Mouse (Mus musculus) lung, postnatal 0 days (tissue): ENCODE results near the gene Gatad2a.

Experiments
- CTCF ChIP-seq: IDR thresholded peaks from 2 replicates; pipeline ENCODE4 v1.5.1; 2016; ENCODE audit warnings: antibody characterized with exemption, mild to moderate bottlenecking
- EP300 ChIP-seq: IDR thresholded peaks from 2 replicates; pipeline ENCODE4 v1.6.1; 2016; ENCODE audit warnings: antibody characterized with exemption, mild to moderate bottlenecking, control low read depth

DNA sequence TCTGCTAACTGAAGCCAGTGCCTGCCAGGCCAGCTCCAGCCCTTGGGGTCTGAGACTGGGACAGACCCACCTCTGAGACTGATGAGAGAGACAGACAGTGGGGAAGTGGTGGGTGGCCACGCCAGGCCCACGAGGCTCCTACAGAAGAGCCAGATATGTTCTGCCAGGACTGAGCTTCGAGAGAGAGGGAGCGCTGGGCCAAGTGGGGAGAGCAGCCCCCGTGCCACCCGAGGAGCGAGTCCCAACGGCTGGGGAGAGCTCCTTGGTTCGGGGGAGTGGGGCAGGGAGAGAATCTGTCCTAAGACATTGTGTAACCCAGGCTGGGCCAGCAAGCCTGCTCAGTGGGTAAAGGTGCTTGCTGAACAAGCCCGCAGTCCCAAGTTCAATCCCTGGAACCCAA lies 119.2 kb downstream of the Gatad2a start:
- TF ChIP-seq CTCF: no peak
- no peak for TF ChIP-seq EP300
